Mouse (Mus musculus): Measurements from ENCODE around the gene Sfrp5. TPM values are rescaled to one million over a fixed set of nuclear protein-coding genes. Genes with fewer than 3 reads are reported as not detected.

Gene Sfrp5
- total and polyA plus RNA-seq, 3 experiments, result not detected

- DNase-seq (ENCODE audit: extremely low read depth), result no peak
- Histone ChIP-seq H3K4me1 (ENCODE audit: control insufficient read depth in 1 of 2, insufficient read depth in 2 of 2) (peaks cover 0 to 25% of the 10 kb centered on the region in 2 experiments; a peak in 2 of 4 replicates), H3K4me2 (ENCODE audit: insufficient read depth, low read depth, poor library complexity, severe bottlenecking) (no peak overlapping the region), H3K4me3 (replicated peaks in 1 of 3; ENCODE audit: low read depth in 2 of 3, low read length in 2 of 3, poor library complexity in 1 of 3) (no peak overlapping the region), H3K79me2 (replicated peaks; ENCODE audit: control insufficient read depth, extremely low read depth, insufficient read depth, poor library complexity, severe bottlenecking) (no peaks in the 10 kb centered on the region), H3K9ac (ENCODE audit: insufficient read depth, low read depth) (no peak overlapping the region), H3K27ac (ENCODE audit: insufficient read depth, low read depth) (no peak overlapping the region), H3K27me3 (replicated peaks) (no peaks in the 10 kb centered on the region), H3K36me3 (replicated peaks in 1 of 2; ENCODE audit: control insufficient read depth in 1 of 2, insufficient read depth in 1 of 2, low read length in 1 of 2) (no peaks in the 10 kb centered on the region), H3K9me3 (replicated peaks; ENCODE audit: low read length) (no peaks in the 10 kb centered on the region)
- in situ Hi-C loops (cut with MboI; ENCODE audit: low pct_ligation_motif_present, low pct_unique_long_range_greater_than_20kb, low sequenced_read_pairs) (no loop called here), dilution Hi-C loops (cut with MboI; ENCODE audit: extremely low pct_ligation_motif_present, extremely low pct_unique_long_range_greater_than_20kb, low sequenced_read_pairs) (no loop called here)
- TF ChIP-seq POLR2A (IDR thresholded peaks at IDR 0.05; ENCODE audit: low read depth, low read length) (no peak), JUND (conservative IDR thresholded peaks at IDR 0.05; ENCODE audit: low read depth, low read length) (no peak), NELFE (IDR thresholded peaks at IDR 0.05; ENCODE audit: low read depth, low read length) (no peak), NRF1 (IDR thresholded peaks at IDR 0.05; ENCODE audit: low read depth, low read length) (no peak), KAT2A (IDR thresholded peaks at IDR 0.05; ENCODE audit: insufficient replicate concordance, low read length) (no peak), ZKSCAN1 (IDR thresholded peaks at IDR 0.05; ENCODE audit: borderline replicate concordance, low read depth, low read length) (no peak), ETS1 (conservative IDR thresholded peaks at IDR 0.05; ENCODE audit: low read depth, low read length) (no peak)
Observed at GRCm38 (mm10) chr19:42238341-42238715, 36.3 kb upstream of the Sfrp5 start.

- dilution Hi-C loops (cut with MboI; ENCODE audit: extremely low pct_ligation_motif_present, extremely low pct_unique_long_range_greater_than_20kb, low sequenced_read_pairs), result no loop called here
- no peaks in the 10 kb centered on the region for H3K27me3 ChIP-seq (replicated peaks)
- no peak overlapping the region for H3K4me3 ChIP-seq (replicated peaks in 1 of 3; ENCODE audit: low read depth in 2 of 3, low read length in 2 of 3, poor library complexity in 1 of 3)
- no peak overlapping the region for H3K4me2 ChIP-seq (ENCODE audit: insufficient read depth, low read depth, poor library complexity, severe bottlenecking)
- no peak overlapping the region for H3K9ac ChIP-seq (ENCODE audit: insufficient read depth, low read depth)
- TF ChIP-seq CHD2 (IDR thresholded peaks at IDR 0.05; ENCODE audit: low read length) (no peak), JUND (conservative IDR thresholded peaks at IDR 0.05; ENCODE audit: low read depth, low read length) (no peak), PAX5 (IDR thresholded peaks at IDR 0.05; ENCODE audit: low read length) (no peak), ZNF384 (IDR thresholded peaks at IDR 0.05; ENCODE audit: low read depth, low read length) (no peak), SIN3A (IDR thresholded peaks at IDR 0.05; ENCODE audit: low read length) (no peak), POLR2AphosphoS2 (IDR thresholded peaks at IDR 0.05; ENCODE audit: low read depth, low read length) (no peak), NRF1 (IDR thresholded peaks at IDR 0.05; ENCODE audit: low read depth, low read length) (no peak), USF1 (IDR thresholded peaks at IDR 0.05; ENCODE audit: low read depth, low read length) (no peak), TCF12 (IDR thresholded peaks at IDR 0.05; ENCODE audit: low read depth, low read length) (no peak), JUN (IDR thresholded peaks at IDR 0.05; ENCODE audit: insufficient read depth, low read depth, low read length) (no peak), CTCF (conservative IDR thresholded peaks at IDR 0.05 in 1 of 2, IDR thresholded peaks at IDR 0.05 in 1 of 2; ENCODE audit: low read depth in 2 of 2, low read length in 2 of 2) (no peak), EP300 (IDR thresholded peaks at IDR 0.05; ENCODE audit: low read length) (no peak), UBTF (IDR thresholded peaks at IDR 0.05; ENCODE audit: low read depth, low read length) (no peak), ZKSCAN1 (IDR thresholded peaks at IDR 0.05; ENCODE audit: borderline replicate concordance, low read depth, low read length) (no peak)
- no peaks in the 10 kb centered on the region for H3K36me3 ChIP-seq (replicated peaks in 1 of 2; ENCODE audit: control insufficient read depth in 1 of 2, insufficient read depth in 1 of 2, low read length in 1 of 2)
- DNase-seq (ENCODE audit: extremely low read depth), result no peak
- no peaks in the 10 kb centered on the region for H3K9me3 ChIP-seq (replicated peaks; ENCODE audit: low read length)
- in situ Hi-C loops (cut with MboI; ENCODE audit: low pct_ligation_motif_present, low pct_unique_long_range_greater_than_20kb, low sequenced_read_pairs), result no loop called here
- no peak overlapping the region for H3K27ac ChIP-seq (ENCODE audit: insufficient read depth, low read depth)
- H3K4me1 ChIP-seq (ENCODE audit: control insufficient read depth in 1 of 2, insufficient read depth in 2 of 2), result peaks cover 0 to 25% of the 10 kb centered on the region in 2 experiments; a peak in 2 of 4 replicates
- H3K79me2 ChIP-seq (replicated peaks; ENCODE audit: control insufficient read depth, extremely low read depth, insufficient read depth, poor library complexity, severe bottlenecking), result no peaks in the 10 kb centered on the region
Observed at GRCm38 (mm10) chr19:42237602-42238340, 35.7 kb upstream of the Sfrp5 start.

All from CH12.LX (cell line).